27 mouse cellular contexts compared by ENCODE assay signal in the genomic region with DNA sequence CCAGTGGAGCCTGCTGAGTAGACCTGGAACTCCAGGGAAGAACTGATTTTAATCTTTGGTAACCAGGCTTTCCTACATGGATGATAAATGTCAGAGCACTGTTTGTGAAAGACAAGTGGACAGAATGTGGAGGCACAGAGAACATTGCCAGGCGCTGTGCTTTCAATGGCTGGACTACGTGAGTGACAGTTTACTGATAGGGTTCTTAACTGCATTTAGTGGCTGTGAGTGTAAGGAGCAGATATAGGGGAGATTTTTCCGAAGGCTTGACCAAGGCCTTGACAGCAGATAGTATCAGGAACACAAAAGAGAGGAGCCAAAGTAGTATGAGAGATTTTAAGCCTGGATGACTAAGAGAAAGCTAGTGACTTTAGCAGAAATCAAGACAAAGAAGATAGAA.
DNase-seq lines count a peak whose midpoint lies in the region; ATAC-seq and TF ChIP-seq lines count a peak whose summit lies in the region.
"Had no signal": no experiment of that assay in that cellular context is flagged by ENCODE, and none has a peak within 500 bp of the region (broad histone marks: within the 10 kb centered on the region; RNA-seq: fewer than 3 reads in every experiment).

No protein-coding gene starts in this region.

- no peak for TF ChIP-seq EP300 in liver, postnatal 0 days (IDR thresholded peaks at IDR 0.05; ENCODE audit: low read depth)

- no peak for TF ChIP-seq CTCF in liver, postnatal 0 days (IDR thresholded peaks at IDR 0.05; ENCODE audit: low read depth)

- H3K9me3 ChIP-seq in heart, embryonic 13.5 days: no peaks in the 10 kb centered on the region
- no peaks in the 10 kb centered on the region for H3K9me3 ChIP-seq in liver, embryonic 12.5 days (replicated peaks)
- no peaks in the 10 kb centered on the region for H3K9me3 ChIP-seq in liver, postnatal 0 days (ENCODE audit: low read length)
- H3K9me3 ChIP-seq in liver, embryonic 13.5 days (replicated peaks): no peaks in the 10 kb centered on the region
- H3K9me3 ChIP-seq: forebrain, embryonic 10.5 days; forebrain, embryonic 13.5 days; heart, embryonic 15.5 days; hindbrain, embryonic 10.5 days; hindbrain, embryonic 13.5 days had no signal

- WGBS in heart, embryonic 13.5 days: 11% methylated on average over 3 of the region's 3 CpGs
- WGBS in liver, embryonic 12.5 days (ENCODE audit: insufficient replicate concordance): 17% methylated on average over 3 of the region's 3 CpGs
- 47% methylated on average over 3 of the region's 3 CpGs for WGBS in liver, postnatal 0 days (ENCODE audit: insufficient replicate concordance)
- 15% methylated on average over 3 of the region's 3 CpGs for WGBS in liver, embryonic 13.5 days (ENCODE audit: insufficient replicate concordance)

- H3K4me3 ChIP-seq in heart, embryonic 13.5 days: no peak overlapping the region
- no peak overlapping the region for H3K4me3 ChIP-seq in liver, embryonic 12.5 days
- no peak overlapping the region for H3K4me3 ChIP-seq in liver, postnatal 0 days (ENCODE audit: low read depth, low read length)
- H3K4me3 ChIP-seq in liver, embryonic 13.5 days (replicated peaks): no peak overlapping the region
- H3K4me3 ChIP-seq: forebrain, embryonic 10.5 days; forebrain, embryonic 13.5 days; heart, embryonic 15.5 days; hindbrain, embryonic 10.5 days; hindbrain, embryonic 13.5 days had no signal

- no peaks in the 10 kb centered on the region for H3K27me3 ChIP-seq in heart, embryonic 13.5 days (replicated peaks)
- no peaks in the 10 kb centered on the region for H3K27me3 ChIP-seq in liver, embryonic 12.5 days (replicated peaks)
- H3K27me3 ChIP-seq in liver, postnatal 0 days (ENCODE audit: insufficient read depth, low read length): no peaks in the 10 kb centered on the region
- H3K27me3 ChIP-seq in liver, embryonic 13.5 days: no peaks in the 10 kb centered on the region
- H3K27me3 ChIP-seq: forebrain, embryonic 13.5 days; heart, embryonic 15.5 days; hindbrain, embryonic 13.5 days; Patski had no signal

- no peak overlapping the region for H3K4me2 ChIP-seq in heart, embryonic 13.5 days
- H3K4me2 ChIP-seq in liver, embryonic 12.5 days: no peak overlapping the region
- no peak overlapping the region for H3K4me2 ChIP-seq in liver, postnatal 0 days (ENCODE audit: low read depth, low read length)
- H3K4me2 ChIP-seq in liver, embryonic 13.5 days: no peak overlapping the region
- H3K4me2 ChIP-seq: forebrain, embryonic 13.5 days; heart, embryonic 15.5 days; hindbrain, embryonic 13.5 days had no signal

- ATAC-seq in heart, embryonic 13.5 days (ENCODE audit: extremely low read depth, insufficient number of reproducible peaks, low FRiP score, low TSS enrichment): no peak
- ATAC-seq in liver, embryonic 12.5 days: peak; percentile 40; the same call in 1 of the 2 replicates
- ATAC-seq in liver, postnatal 0 days: no peak
- ATAC-seq in liver, embryonic 13.5 days (ENCODE audit: low read depth): peak; percentile 51
- ATAC-seq: forebrain, embryonic 13.5 days; forebrain, embryonic 16.5 days; hindbrain, embryonic 16.5 days; inflammation-experienced regulatory T-cells, adult 6 months; intestine, embryonic 16.5 days; Patski had no signal

- peak; percentile 6 to 43 for DNase-seq in adrenal gland, adult (ENCODE audit: inconsistent age in 2 of 2, low spot score in 1 of 2)
- no peak for DNase-seq in adrenal gland, adult 18-20 months (ENCODE audit: low spot score in 2 of 2)
- DNase-seq in heart, postnatal 4 days: no peak
- DNase-seq in liver, postnatal 0 days: no peak
- DNase-seq in liver, embryonic 13.5 days: no peak
- DNase-seq in left cerebral cortex, adult 9 months (ENCODE audit: low spot score in 2 of 2): no peak
- DNase-seq: adrenal gland, adult 8-10 months; adrenal gland, postnatal 25 days; cerebellum, adult 11-12 months; cerebellum, adult 8-10 months; cerebellum, postnatal 10 days; cerebellum, postnatal 36 days; gastrocnemius, postnatal 10 days; gastrocnemius, postnatal 36 days; heart, postnatal 14 days had no signal

- H3K4me1 ChIP-seq in heart, embryonic 13.5 days: peaks cover 22% of the 10 kb centered on the region
- no peaks in the 10 kb centered on the region for H3K4me1 ChIP-seq in liver, embryonic 12.5 days
- no peaks in the 10 kb centered on the region for H3K4me1 ChIP-seq in liver, postnatal 0 days (ENCODE audit: insufficient read depth)
- no peaks in the 10 kb centered on the region for H3K4me1 ChIP-seq in liver, embryonic 13.5 days (replicated peaks)
- H3K4me1 ChIP-seq: forebrain, embryonic 10.5 days; forebrain, embryonic 13.5 days; hindbrain, embryonic 10.5 days; hindbrain, embryonic 13.5 days had no signal

- 0 out of 2 replicates have a peak overlapping the region, but pooled peaks have one; percentile 36 for H3K27ac ChIP-seq in heart, embryonic 13.5 days (replicated peaks)
- H3K27ac ChIP-seq in liver, embryonic 12.5 days: no peak overlapping the region
- H3K27ac ChIP-seq in liver, postnatal 0 days (ENCODE audit: low read depth): no peak overlapping the region
- H3K27ac ChIP-seq in liver, embryonic 13.5 days: no peak overlapping the region
- H3K27ac ChIP-seq: forebrain, embryonic 10.5 days; forebrain, embryonic 13.5 days; heart, embryonic 15.5 days; hindbrain, embryonic 10.5 days; hindbrain, embryonic 13.5 days had no signal

- no peak overlapping the region for H3K9ac ChIP-seq in heart, embryonic 13.5 days
- H3K9ac ChIP-seq in liver, embryonic 12.5 days: no peak overlapping the region
- H3K9ac ChIP-seq in liver, postnatal 0 days (replicated peaks): no peak overlapping the region
- no peak overlapping the region for H3K9ac ChIP-seq in liver, embryonic 13.5 days
- H3K9ac ChIP-seq: forebrain, embryonic 13.5 days; heart, embryonic 15.5 days; hindbrain, embryonic 13.5 days had no signal

- no peaks in the 10 kb centered on the region for H3K36me3 ChIP-seq in heart, embryonic 13.5 days
- H3K36me3 ChIP-seq in liver, embryonic 12.5 days: no peaks in the 10 kb centered on the region
- no peaks in the 10 kb centered on the region for H3K36me3 ChIP-seq in liver, postnatal 0 days (replicated peaks; ENCODE audit: insufficient read depth, low read length)
- no peaks in the 10 kb centered on the region for H3K36me3 ChIP-seq in liver, embryonic 13.5 days
- H3K36me3 ChIP-seq: forebrain, embryonic 10.5 days; heart, embryonic 15.5 days; hindbrain, embryonic 10.5 days; hindbrain, embryonic 13.5 days had no signal

Comparison
In these comparisons a context has a peak if more than half of its experiments do, and no peak if none do; other contexts are left out.
1. DNase-seq: peak in adrenal gland, adult (2 of 2); none in adrenal gland, adult 18-20 months (0 of 2), heart, postnatal 4 days (single experiment), liver, postnatal 0 days (single experiment), liver, embryonic 13.5 days (single experiment) and left cerebral cortex, adult 9 months (0 of 2).
2. ATAC-seq: peak in liver, embryonic 12.5 days (single experiment) and liver, embryonic 13.5 days (single experiment); none in heart, embryonic 13.5 days (single experiment) and liver, postnatal 0 days (single experiment).